Mouse (Mus musculus): Measurements from ENCODE around the gene Cx3cr1.
A peak's percentile ranks its signal among the peaks of the same experiment; 100 is the strongest.

The Cx3cr1 gene

GRCm38 (mm10) chr9:120082691-120083090 is 13.0 kb upstream of the Cx3cr1 start:
- DNase-seq (ENCODE audit: low read depth), result peak; percentile 80

GRCm38 (mm10) chr9:120081967-120082366 is 12.3 kb upstream of the Cx3cr1 start:
- DNase-seq (ENCODE audit: low read depth), result no peak

- peak; percentile 68 for DNase-seq (ENCODE audit: low read depth)
These were observed 11.6 kb upstream of the Cx3cr1 start for GRCm38 (mm10) chr9:120081247-120081646.

DNA sequence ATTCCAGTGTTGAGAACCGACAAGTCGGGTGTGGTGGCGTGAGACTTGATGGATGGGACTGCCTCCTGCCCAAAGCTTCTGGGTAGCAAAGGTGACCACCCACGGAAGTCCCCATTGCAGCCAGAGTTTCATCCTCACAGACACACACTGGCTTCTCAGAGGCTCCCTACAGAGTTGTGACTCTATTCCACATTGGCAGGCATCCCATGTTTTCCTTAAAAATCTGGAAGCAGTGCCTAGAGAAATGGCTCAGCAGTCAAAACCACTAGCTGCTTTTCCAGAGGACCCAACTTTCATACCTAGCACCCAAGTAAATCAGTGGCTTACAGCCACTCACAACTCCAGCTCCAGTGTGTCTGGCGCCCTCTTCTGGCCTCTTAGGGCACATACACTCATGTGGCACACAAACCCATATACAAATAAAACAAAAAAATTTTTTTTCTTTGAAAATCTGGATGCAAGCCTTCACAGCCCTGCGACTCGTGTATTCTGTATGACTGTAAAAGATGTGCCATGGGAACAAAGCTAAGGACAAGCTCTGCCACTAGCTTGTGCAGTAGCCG is 10.9 kb upstream of the Cx3cr1 start:
- peak; percentile 57 for DNase-seq (ENCODE audit: low read depth)

DNA sequence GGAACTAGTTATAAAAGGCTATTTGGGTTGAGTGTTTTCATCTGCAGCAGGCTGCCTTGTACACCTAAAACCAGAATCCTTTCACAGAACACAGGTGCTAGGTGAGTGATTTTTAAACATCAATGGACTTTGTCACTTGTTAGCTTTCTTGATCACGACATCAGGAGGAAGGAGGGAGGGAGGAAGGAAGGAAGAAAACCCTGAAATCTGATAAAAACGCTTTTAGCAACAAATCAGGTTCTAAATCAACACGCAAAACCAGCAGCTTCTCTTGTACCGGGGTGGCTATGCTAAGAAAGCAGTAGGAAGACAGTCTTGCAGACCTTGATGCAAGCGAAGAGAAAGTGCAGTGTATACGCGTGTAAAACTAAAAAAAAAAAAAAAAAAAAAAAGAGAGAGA is 10.2 kb upstream of the Cx3cr1 start:
- peak; percentile 75 for DNase-seq (ENCODE audit: low read depth)

GRCm38 (mm10) chr9:120078241-120078640 is 8.6 kb upstream of the Cx3cr1 start:
- peak; percentile 63 for DNase-seq (ENCODE audit: low read depth)

GRCm38 (mm10) chr9:120074516-120074915 is 4.8 kb upstream of the Cx3cr1 start:
- peak; percentile 93 for DNase-seq (ENCODE audit: low read depth)

DNA sequence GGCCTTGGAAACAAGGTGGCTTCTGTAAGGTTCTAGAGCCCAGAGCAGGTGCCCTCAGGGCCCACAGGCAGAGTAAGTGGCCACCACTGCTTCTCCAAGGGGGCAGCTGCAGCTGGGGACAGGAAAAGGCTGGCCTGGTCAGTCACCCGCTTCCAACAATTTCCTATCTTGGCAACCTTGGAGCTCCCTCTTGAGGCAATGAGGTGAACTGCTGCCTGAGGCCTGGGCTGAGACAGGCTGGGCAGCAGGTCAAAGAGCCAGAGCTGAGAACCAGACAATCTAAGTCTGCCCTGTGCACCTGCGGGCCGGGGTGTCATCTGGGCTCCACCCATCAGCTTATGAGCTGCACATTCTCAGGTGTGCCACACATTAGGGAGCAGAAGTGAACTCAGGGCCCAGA is 3.5 kb upstream of the Cx3cr1 start:
- DNase-seq (ENCODE audit: low read depth), result peak; percentile 81

GRCm38 (mm10) chr9:120071251-120071650 is 1.6 kb upstream of the Cx3cr1 start:
- no peak for DNase-seq (ENCODE audit: low read depth)

- DNase-seq (ENCODE audit: low read depth), result peak; percentile 57
These were observed 1.6 kb downstream of the Cx3cr1 start for GRCm38 (mm10) chr9:120068047-120068446.

GRCm38 (mm10) chr9:120067609-120068008 is 2.1 kb downstream of the Cx3cr1 start:
- DNase-seq (ENCODE audit: low read depth), result no peak

GRCm38 (mm10) chr9:120064317-120064716 is 5.4 kb downstream of the Cx3cr1 start:
- no peak for DNase-seq (ENCODE audit: low read depth)

GRCm38 (mm10) chr9:120058730-120059129 is 10.9 kb downstream of the Cx3cr1 start:
- peak; percentile 36 for DNase-seq (ENCODE audit: low read depth)

- DNase-seq (ENCODE audit: low read depth), result peak; percentile 83
These were observed 13.5 kb downstream of the Cx3cr1 start for GRCm38 (mm10) chr9:120056201-120056600.

DNA sequence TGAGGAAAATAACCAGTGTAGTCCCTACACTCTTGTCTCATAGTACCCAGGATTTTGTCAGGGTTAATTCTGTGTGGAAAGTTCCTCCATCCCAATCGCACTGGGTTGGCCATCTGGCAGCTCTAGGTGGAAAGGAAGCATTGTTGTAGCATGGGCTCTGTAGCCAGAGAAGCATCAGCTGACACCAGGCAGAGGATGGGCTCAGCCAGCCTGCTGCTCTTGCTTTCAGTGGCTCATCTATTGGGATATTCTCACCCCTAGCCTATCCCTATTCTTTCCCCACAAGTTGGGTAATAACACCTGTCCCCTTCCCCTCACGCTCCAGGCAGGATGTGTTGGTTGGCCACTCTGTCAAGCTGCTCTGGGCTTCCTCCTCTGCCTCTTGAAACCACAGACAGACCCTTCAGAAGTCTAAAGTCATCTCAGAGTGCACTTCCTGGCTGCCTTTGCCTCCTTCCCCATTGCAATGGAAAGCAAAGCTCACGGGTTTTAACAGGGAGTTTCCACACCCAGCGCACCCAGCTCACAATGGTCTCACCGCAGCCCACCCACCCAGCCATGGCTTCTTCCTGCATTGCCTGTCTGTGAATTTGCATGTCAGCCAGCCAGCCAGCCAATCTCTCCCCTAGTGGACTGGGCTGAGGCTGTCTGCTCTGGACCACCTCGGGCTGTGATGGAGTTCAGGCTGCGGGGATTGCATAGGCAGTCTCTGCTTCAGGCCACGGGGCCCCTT is 15.0 kb downstream of the Cx3cr1 start:
- peak; percentile 92 for DNase-seq (ENCODE audit: low read depth)

DNA sequence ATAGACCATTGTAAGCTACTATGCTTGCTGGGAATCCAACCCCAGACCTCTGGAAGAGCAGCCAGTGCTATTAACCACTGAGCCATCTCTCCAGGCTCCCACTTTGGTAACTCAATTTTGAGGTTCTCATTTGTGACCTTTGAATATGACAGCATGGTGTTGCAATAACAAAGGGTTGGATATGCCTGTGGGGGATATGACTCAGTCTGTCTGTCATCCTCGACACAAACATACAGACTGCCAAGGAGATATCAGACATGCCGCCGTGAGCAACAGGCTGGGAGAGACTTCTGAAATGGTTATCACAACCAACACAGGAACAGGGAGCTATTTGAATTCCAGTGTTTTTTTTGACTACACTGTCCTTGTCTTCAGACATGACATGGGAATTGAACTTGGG is 20.3 kb downstream of the Cx3cr1 start:
- DNase-seq (ENCODE audit: low read depth), result peak; percentile 31

DNA sequence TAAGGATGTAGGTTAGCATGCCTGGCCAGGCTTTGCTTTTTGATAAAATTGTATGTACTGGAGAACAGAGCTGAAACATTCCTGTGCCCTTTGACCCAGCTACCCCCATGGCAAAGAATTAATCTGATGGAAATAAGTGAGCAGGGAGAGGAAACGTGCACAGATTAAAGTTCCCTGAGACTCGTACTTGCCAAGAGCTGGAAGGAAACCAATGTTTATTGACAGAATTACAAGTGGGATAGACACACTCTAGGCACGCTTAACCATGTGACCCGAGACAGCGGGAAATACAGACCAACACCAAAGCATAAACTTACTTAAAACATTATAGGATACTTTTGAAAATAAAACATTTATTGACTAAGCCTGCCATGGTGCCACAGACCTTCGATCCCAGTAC is 21.2 kb downstream of the Cx3cr1 start:
- no peak for DNase-seq (ENCODE audit: low read depth)

DNA sequence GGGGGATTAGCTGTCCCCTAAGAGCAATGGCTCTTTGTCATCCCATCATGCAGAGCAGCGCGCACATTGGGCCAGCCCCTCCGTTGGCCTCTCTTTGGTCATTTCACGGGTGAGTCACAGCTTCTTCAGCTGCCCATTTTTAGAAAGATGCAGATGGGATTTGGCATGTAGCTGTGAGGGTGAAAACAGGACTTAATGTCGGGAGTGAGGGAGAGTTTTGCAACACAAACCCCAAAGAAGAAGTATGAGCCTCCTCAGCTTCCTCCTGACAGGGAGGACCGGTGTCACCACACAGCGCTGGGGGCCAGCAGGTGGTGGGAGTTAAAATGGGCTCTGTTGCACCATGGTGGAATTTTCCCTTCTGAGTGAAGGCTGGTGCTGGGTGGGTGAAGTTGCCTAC is 26.6 kb downstream of the Cx3cr1 start:
- DNase-seq (ENCODE audit: low read depth), result no peak

GRCm38 (mm10) chr9:120037414-120037813 is 32.3 kb downstream of the Cx3cr1 start:
- DNase-seq (ENCODE audit: low read depth), result no peak

GRCm38 (mm10) chr9:120034375-120034774 is 35.3 kb downstream of the Cx3cr1 start:
- no peak for DNase-seq (ENCODE audit: low read depth)

DNA sequence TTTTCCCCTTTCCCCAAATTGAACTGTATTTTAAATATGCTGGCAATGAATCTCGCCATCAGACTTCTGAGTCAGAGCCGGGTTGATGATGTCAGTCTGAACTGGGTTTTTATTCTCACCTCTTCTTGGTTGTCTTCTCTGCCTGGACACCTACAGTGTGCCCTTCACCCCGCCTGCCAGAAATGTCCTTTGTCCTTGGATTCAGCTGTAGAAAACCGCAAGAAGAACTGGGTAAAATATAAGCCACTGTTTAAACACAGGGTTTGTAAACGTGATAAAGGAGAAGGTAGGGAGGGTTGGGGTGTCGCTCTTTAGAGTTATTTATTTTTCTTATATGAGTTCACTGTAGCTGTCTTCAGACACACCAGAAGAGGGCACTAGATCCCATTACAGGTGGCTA is 37.0 kb downstream of the Cx3cr1 start:
- no peak for DNase-seq (ENCODE audit: low read depth)

GRCm38 (mm10) chr9:120030421-120030820 is 39.3 kb downstream of the Cx3cr1 start:
- DNase-seq (ENCODE audit: low read depth), result peak; percentile 86

GRCm38 (mm10) chr9:120029880-120030279 is 39.8 kb downstream of the Cx3cr1 start:
- peak; percentile 73 for DNase-seq (ENCODE audit: low read depth)
